Mouse (Mus musculus) spleen, postnatal 36 days (tissue): Measurements from ENCODE around the gene Hif3a.
A peak's percentile ranks its signal among the peaks of the same experiment; 100 is the strongest.
"Not testable (repeated sequence)": the region's sequence is repeated elsewhere in the genome, so short reads cannot be mapped to it uniquely, and the experiment has no call there.

Experiments
- DNase-seq, 2 experiments: peaks; one replicate each; pipeline ENCODE4 v3.0.0; 2022; ENCODE audit warnings: low spot score in 2 of 2, mixed read lengths in 1 of 2

Hif3a gene

DNA sequence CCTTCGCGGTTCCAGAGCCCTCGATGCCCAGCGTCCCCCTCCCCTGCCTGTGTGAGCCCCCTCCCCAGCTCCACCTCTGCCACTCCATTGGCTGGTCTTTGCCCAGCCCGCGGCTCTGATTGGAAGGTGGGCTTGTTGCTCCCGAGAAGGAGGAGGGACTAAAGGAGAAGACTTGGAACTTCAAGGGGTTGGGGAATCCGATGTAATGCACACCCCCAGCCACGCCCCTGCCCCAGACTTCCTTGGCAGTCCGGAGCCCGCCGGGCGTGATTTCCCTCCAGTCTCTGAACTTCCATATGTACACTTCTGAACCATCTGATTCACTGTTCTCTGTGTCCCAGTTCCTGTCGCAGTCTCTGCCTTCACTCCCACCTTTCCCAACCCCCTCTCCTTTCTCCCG lies at the start of gene Hif3a:
Gene Hif3a (minus strand): TSS at position 39 of the 400 bp plus-strand sequence.
- no peak for DNase-seq

GRCm38 (mm10) chr7:17101631-17102030 lies 39.4 kb upstream of the Hif3a start:
- DNase-seq = not testable (repeated sequence)

- DNase-seq = no peak
Observed at GRCm38 (mm10) chr7:17091280-17091679, 29.1 kb upstream of the Hif3a start.

- DNase-seq = no peak
Observed at GRCm38 (mm10) chr7:17090058-17090585, 27.9 kb upstream of the Hif3a start.

DNA sequence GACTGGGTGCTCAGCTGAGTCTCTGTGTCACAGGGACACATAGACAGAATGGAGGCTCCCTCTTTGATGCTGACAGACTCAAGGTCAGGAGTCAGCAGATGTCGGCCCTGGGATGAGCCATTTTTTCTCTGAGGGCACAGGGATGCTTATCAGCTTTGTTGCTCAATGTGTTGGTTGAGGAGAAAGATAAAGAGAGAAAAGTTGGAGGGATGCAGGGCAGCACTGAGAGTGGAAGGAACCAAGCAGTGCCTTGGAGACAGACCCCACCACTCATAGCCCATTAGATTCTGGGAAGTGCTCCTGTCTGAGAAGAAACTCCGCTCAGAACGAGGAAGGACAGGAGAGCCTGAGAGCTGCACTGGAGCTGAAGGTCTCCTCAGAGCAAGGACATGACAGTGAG lies 25.5 kb upstream of the Hif3a start:
- DNase-seq = no peak

GRCm38 (mm10) chr7:17082766-17083165 lies 20.5 kb upstream of the Hif3a start:
- no peak for DNase-seq

- DNase-seq = no peak
Observed at GRCm38 (mm10) chr7:17078076-17078654, 15.9 kb upstream of the Hif3a start.

DNA sequence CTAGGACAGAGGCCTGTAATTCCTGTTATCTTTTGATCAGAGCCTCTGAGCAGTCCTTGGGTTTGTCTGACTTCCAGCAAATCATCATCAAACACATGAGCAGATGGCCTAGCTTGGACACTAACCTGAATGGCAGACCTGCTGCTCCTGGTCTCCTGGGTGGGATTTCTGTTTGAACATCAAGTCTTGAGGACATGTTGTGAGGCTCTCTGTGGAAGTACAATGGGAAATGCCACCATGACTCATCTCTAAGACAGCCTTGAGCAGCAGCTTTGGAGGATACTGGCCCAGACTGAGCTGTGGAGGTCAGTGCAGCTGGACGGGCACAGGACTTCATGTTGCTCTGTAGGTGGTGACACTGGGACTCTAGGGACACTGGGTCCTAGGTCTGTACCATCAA lies 14.3 kb upstream of the Hif3a start:
- DNase-seq = no peak

GRCm38 (mm10) chr7:17073904-17074615 lies 11.8 kb upstream of the Hif3a start, which contains the start of gene Psg16:
TSS of gene Psg16 (plus strand) at chr7:17074040.
- DNase-seq = peak in 1 of 2 experiments; percentile 40

DNA sequence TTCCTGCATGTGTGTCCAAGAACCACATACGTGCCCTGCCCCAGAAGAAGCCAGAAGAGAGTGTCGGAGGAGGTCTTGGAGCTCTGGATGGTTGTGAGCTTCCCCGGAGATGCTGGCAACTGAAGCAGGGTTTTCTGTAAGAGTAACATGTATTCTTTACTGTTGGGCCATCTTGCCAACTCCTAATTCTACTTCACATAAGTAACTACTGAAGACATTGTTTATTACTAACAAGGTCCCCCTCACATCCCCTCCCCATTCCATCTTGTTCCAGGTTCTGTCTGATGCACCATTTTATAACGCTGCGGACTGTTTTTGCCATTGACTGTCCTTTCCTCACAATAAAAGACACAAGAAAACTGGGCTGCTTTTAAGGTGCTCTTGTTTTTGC lies 11.3 kb upstream of the Hif3a start:
- no peak for DNase-seq

GRCm38 (mm10) chr7:17067651-17068050 lies 5.4 kb upstream of the Hif3a start:
- DNase-seq = not testable (repeated sequence)

- no peak for DNase-seq
Observed at GRCm38 (mm10) chr7:17067000-17067399, 4.8 kb upstream of the Hif3a start.

GRCm38 (mm10) chr7:17066412-17066811 lies 4.2 kb upstream of the Hif3a start:
- peak; percentile 55 to 58 for DNase-seq

DNA sequence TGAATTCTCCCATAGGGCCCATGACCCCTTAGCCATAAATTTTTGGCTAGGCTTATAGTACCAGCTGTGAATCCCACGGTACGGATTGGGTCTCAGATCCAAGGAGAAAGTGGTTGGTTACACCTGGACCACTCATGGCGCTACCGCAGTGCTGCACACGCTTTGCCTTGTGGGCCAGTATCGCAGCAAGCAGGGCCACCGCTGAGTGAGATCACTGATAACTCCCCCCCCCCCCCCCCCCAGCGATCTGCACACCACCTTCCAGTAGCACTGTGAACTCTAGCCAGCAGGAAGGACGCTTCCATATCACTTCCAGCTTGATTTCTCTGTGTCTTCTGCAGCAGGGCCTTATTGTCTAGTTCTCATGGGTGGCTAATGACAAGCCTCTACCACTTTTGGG lies 3.4 kb upstream of the Hif3a start:
- DNase-seq = no peak

DNA sequence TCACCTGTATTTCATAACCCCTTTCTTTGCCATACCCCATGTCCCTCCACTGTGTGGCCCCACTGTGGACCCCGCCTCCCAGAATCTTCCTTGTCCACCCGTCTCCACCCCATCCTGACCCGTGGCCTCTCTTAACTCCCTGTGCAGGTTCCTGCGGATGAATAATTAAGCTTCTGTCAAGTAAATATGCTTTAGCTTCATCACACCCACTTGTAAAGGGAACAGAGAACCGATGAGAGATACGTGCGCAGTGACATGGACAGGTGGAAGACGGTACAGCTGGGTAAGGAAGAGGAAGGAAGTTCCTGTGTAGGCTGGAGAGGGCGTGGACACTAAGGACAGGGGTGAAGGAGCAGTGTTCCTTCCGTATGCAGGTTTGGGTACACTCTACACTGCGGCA lies 618 bp upstream of the Hif3a start:
- peak; percentile 41 to 42 for DNase-seq

- DNase-seq = no peak
Observed at GRCm38 (mm10) chr7:17060782-17061605, 1.2 kb downstream of the Hif3a start.

DNA sequence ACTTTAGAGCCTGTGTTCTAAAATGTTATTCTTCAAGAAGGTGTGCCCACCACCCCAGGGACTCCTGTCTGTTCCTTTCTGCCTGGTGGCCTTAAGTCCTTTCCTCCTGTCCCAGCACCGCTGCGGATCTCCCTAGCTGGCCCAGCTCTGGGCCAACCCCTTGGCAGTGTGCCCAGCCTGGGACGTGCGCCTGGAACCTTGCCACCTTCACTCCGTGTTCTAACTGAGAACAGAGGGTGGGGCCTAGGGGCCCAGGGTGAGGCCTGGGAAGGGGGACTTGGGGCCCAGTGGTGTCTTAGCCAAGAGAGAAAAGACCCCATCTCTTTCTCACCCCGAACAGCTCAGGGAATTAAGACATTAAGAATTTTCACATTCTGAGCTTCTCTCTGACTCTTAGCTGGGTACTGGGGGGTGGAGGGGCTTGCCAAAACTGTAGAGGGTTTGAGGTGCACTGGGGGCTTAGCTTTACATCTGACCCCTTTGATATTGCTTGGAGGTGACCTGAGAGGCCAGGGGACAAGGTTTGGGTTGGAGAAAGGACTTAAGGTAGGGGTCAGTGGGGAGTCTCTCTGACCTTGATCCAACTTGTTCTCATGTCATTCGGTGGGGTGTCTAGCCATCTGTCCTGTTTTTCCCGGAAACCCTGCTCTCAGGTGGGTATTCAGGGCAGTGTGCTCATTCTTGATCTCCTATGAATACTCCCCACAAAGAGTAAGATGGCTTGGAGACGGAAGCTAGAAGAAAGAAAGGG lies 2.0 kb downstream of the Hif3a start:
- peak; percentile 59 to 63 for DNase-seq

DNA sequence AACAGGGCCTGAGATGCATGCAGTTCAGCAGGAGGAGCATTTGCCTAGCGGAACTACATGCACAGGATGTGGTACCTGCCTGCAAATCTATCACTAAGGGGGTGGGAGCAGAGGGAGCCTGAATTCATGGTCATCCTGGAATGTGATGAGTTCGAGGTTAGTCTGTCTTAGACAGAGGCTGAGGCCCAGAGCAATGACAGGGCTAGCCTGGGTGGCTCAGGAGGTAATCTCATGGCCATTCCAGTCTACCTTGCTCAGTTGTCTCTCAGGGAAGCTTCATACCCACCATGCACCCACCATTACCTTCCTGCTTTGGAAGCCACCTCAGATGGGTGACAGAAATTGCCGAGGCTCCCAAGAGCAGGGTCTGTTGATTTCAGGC lies 2.8 kb downstream of the Hif3a start:
- DNase-seq = peak in 1 of 2 experiments; percentile 23

GRCm38 (mm10) chr7:17058816-17059462 lies 3.3 kb downstream of the Hif3a start:
- peak; percentile 81 to 86 for DNase-seq

- DNase-seq = peak; percentile 80 to 84
Observed at GRCm38 (mm10) chr7:17058071-17058689, 4.0 kb downstream of the Hif3a start.
